Mouse (Mus musculus) embryonic facial prominence, embryonic 13.5 days (tissue): ENCODE data around the gene Nudt7. TPM values are rescaled to one million over a fixed set of nuclear protein-coding genes. Genes with fewer than 3 reads are reported as not detected.

Source experiments
- ATAC-seq: fragments of 200-750 bp; cut with Nextera tagmentation; 2 replicates; pipeline ENCODE4 v1.8.0; 2017; ENCODE audit warnings: low read depth; ENCODE audit not compliant: insufficient number of reproducible peaks, insufficient read depth, low FRiP score, low TSS enrichment
- H3K27ac ChIP-seq: fragments of 300-500 bp; sonication (generic); 2 replicates; pipeline ENCODE4 v1.5.1; 2015; ENCODE audit warnings: moderate library complexity, mild to moderate bottlenecking, inconsistent platforms
- H3K27me3 ChIP-seq: fragments of 300-500 bp; sonication (generic); 2 replicates; pipeline ENCODE4 v1.6.1; 2015; ENCODE audit warnings: mild to moderate bottlenecking, inconsistent platforms
- H3K36me3 ChIP-seq: fragments of 300-500 bp; sonication (generic); 2 replicates; pipeline ENCODE4 v1.6.1; 2015; ENCODE audit warnings: mild to moderate bottlenecking, inconsistent platforms
- H3K4me1 ChIP-seq: fragments of 300-500 bp; sonication (generic); 2 replicates; pipeline ENCODE4 v1.6.1; 2015; ENCODE audit warnings: inconsistent platforms
- H3K4me2 ChIP-seq: fragments of 300-500 bp; sonication (generic); 2 replicates; pipeline ENCODE4 v1.6.1; 2015; ENCODE audit warnings: moderate library complexity, mild to moderate bottlenecking, inconsistent platforms
- H3K4me3 ChIP-seq: fragments of 300-500 bp; sonication (generic); 2 replicates; pipeline ENCODE4 v1.5.1; 2015; ENCODE audit warnings: mild to moderate bottlenecking, inconsistent platforms
- H3K9ac ChIP-seq: fragments of 300-500 bp; sonication (generic); 2 replicates; pipeline ENCODE4 v1.6.1; 2015; ENCODE audit warnings: mild to moderate bottlenecking, inconsistent platforms
- H3K9me3 ChIP-seq: fragments of 300-500 bp; sonication (generic); 2 replicates; pipeline ENCODE4 v1.6.1; 2016; ENCODE audit warnings: inconsistent platforms
- WGBS: fragments of 180-500 bp; shearing (Covaris S2); methylation state at CpG from one replicate; pipeline ENCODE4 v1.1.7; 2015; ENCODE audit warnings: mixed read lengths; 5-methylcytosine and 5-hydroxymethylcytosine counted together
- polyA plus RNA-seq: library from polyadenylated mRNA; unstranded; fragments of >200 nt; fragmentation: Nextera tagmentation; extraction: Ambion mirVana; gene quantifications from 2 replicates; pipeline ENCODE4 v1.2.1, GENCODE M21; 2015

Gene Nudt7
- polyA plus RNA-seq, 1 experiment from 2014 or later = 14.1 TPM

- no peak overlapping the region for H3K9ac ChIP-seq
- no peak for ATAC-seq
- no peak overlapping the region for H3K4me2 ChIP-seq
- no peaks in the 10 kb centered on the region for H3K9me3 ChIP-seq
- no peak overlapping the region for H3K4me3 ChIP-seq
- no peaks in the 10 kb centered on the region for H3K36me3 ChIP-seq
- peaks cover 7% of the 10 kb centered on the region; the same call in 1 of the 2 replicates for H3K4me1 ChIP-seq
- H3K27me3 ChIP-seq = no peaks in the 10 kb centered on the region
- no peak overlapping the region for H3K27ac ChIP-seq
Measured at GRCm38 (mm10) chr8:114117439-114117838, 15.9 kb upstream of the Nudt7 start.

DNA sequence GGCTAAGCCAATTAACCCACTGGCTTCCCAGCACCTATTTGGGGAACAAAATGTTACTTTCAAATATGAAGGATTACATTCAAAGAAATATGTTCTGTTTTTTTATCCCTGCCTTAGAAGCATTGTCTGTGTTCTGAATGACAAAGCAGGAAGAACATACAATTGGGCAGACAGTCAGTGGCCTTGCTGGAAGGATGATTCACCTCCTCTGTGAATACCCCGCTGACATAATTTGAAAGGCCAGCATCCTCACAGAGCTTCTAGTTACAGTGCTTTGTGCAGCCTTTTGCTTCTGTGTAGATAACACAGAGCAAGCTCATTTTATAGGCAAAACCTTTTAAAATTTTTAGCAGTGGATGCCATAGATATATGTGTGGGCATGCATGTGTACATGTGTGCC lies 11.6 kb upstream of the Nudt7 start:
- Histone ChIP-seq H3K27ac (no peak overlapping the region), H3K9me3 (no peaks in the 10 kb centered on the region)
- 89% methylated on average over 1 of the region's 1 CpGs for WGBS

DNA sequence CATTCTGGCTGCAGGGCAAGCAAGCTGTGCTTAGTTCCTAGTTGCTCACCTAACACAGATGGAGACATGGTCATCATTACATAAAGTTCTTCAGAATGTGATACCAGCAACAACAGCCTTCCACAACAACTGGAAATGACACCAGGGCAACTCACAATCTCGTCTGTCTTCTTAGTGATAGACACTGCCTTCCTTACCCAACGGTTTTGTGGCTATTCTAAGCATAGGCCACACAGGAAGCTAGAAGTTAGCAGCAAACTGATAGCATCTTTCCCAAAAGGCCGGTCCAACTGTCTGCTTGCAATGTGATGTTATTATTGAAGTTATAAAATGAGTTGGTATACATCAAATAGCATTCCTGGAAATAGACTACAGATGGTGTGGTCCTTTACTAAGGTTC lies 9.7 kb upstream of the Nudt7 start:
- ATAC-seq = no peak
- no peaks in the 10 kb centered on the region for H3K9me3 ChIP-seq
- H3K4me2 ChIP-seq = no peak overlapping the region
- no peak overlapping the region for H3K4me3 ChIP-seq
- 51% methylated on average over 3 of the region's 3 CpGs for WGBS
- H3K27ac ChIP-seq = no peak overlapping the region
- no peak overlapping the region for H3K9ac ChIP-seq
- H3K27me3 ChIP-seq = no peaks in the 10 kb centered on the region
- H3K36me3 ChIP-seq = no peaks in the 10 kb centered on the region
- H3K4me1 ChIP-seq = no peaks in the 10 kb centered on the region

More for the DNA sequence above, 11.6 kb upstream of the Nudt7 start:
- no peak overlapping the region for H3K4me3 ChIP-seq
- H3K4me1 ChIP-seq = no peaks in the 10 kb centered on the region
- no peaks in the 10 kb centered on the region for H3K36me3 ChIP-seq
- ATAC-seq = no peak
- no peak overlapping the region for H3K4me2 ChIP-seq
- no peak overlapping the region for H3K9ac ChIP-seq
- H3K27me3 ChIP-seq = no peaks in the 10 kb centered on the region

DNA sequence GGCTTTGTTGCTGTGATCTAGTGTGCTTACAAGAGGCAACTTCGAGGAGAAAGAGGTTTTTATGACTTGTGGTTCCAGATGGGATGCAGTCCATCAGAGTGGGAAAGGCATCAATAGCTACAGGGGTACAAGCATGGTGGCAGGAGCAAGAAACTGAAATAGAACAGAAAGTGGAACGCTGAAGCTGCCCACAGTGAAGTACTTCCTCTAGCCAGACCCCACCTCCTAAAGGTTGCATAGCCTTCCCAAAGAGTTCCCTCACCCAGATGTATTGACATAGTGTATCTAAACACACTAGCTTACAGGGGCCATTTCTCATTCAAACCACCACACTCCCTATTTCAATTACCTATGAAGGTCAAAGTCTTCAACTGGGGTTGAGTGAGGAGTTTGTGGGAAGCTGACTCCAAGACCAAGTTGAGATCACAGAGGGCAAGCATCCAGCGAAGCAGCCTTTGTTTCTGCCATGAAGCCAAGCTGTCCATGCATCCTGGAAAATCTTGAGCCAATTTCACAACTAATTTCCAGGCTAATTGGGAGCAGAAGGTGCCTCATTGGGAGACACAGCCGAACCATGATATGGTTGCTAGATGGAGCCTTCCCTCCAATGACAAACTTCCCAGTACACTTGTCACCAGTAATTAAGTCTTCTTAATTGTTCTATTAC lies 9.1 kb upstream of the Nudt7 start:
- H3K4me3 ChIP-seq = no peak overlapping the region
- H3K27ac ChIP-seq = no peak overlapping the region

DNA sequence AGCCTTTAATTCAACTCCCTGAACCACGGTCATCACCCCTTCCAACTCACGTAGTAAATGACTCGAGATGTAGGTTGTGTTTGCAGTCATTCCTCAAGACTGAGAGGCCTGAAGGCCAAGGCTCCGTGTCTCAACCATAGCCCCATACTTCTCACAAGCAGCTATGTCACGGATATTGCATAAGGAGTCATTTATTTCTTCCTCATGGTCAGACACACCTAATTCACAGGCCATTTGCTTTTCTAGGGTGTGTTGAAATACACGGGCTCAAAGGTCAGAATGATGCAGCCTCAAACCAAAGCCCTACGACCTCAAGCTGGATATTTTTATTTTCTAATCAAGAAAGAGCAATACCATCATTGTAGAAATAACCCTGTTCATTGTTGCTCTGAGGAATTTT lies 2.5 kb upstream of the Nudt7 start:
- ATAC-seq = no peak
- H3K9me3 ChIP-seq = no peaks in the 10 kb centered on the region
- H3K36me3 ChIP-seq = no peaks in the 10 kb centered on the region
- WGBS = 83% methylated on average over 7 of the region's 7 CpGs
- H3K4me3 ChIP-seq = no peak overlapping the region
- no peaks in the 10 kb centered on the region for H3K27me3 ChIP-seq
- H3K4me2 ChIP-seq = no peak overlapping the region
- H3K4me1 ChIP-seq = peaks cover 10% of the 10 kb centered on the region
- H3K9ac ChIP-seq = no peak overlapping the region
- H3K27ac ChIP-seq = no peak overlapping the region

More for the DNA sequence above, 9.1 kb upstream of the Nudt7 start:
- 62% methylated on average over 4 of the region's 4 CpGs for WGBS
- Histone ChIP-seq H3K4me1 (no peaks in the 10 kb centered on the region), H3K36me3 (no peaks in the 10 kb centered on the region), H3K27me3 (no peaks in the 10 kb centered on the region), H3K9ac (no peak overlapping the region), H3K4me2 (no peak overlapping the region), H3K9me3 (no peaks in the 10 kb centered on the region)
- no peak for ATAC-seq

- Histone ChIP-seq H3K27me3 (no peaks in the 10 kb centered on the region), H3K4me1 (peaks cover 10% of the 10 kb centered on the region), H3K9ac (no peak overlapping the region), H3K4me2 (no peak overlapping the region), H3K4me3 (no peak overlapping the region), H3K9me3 (no peaks in the 10 kb centered on the region), H3K36me3 (no peaks in the 10 kb centered on the region), H3K27ac (no peak overlapping the region)
- no peak for ATAC-seq
- 88% methylated on average over 4 of the region's 4 CpGs for WGBS
Measured at GRCm38 (mm10) chr8:114131421-114131820, 1.9 kb upstream of the Nudt7 start.

- Histone ChIP-seq H3K4me2 (peak overlapping the region; percentile 80), H3K27me3 (no peaks in the 10 kb centered on the region), H3K36me3 (no peaks in the 10 kb centered on the region), H3K9me3 (no peaks in the 10 kb centered on the region), H3K4me3 (peak overlapping the region; percentile 64), H3K4me1 (peaks cover 10% of the 10 kb centered on the region), H3K27ac (no peak overlapping the region), H3K9ac (no peak overlapping the region)
- WGBS = 28% methylated on average over 14 of the region's 14 CpGs
- no peak for ATAC-seq
Measured at GRCm38 (mm10) chr8:114133050-114133509, 277 bp upstream of the Nudt7 start.

DNA sequence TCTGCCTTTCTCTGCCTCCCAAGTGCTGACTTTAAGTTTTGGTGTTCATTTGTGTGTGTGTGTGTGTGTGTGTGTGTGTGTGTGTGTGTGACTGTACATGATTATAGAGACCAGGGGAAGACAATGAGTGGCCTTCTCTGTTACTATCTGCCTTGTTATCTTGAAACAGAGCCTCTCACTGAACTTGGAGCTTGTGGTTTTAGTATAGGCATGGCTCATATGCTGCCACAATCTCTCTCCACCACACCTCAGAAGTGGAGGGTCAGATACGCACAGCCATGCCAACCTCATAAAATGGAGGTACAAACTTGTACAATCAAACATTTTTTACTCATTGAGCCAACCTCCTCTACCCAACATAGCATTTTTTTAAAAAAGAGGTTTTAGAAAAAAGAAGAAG lies 3.4 kb downstream of the Nudt7 start:
- no peaks in the 10 kb centered on the region for H3K36me3 ChIP-seq
- no peaks in the 10 kb centered on the region for H3K9me3 ChIP-seq
- no peak overlapping the region for H3K4me3 ChIP-seq
- no peaks in the 10 kb centered on the region for H3K27me3 ChIP-seq
- no peak for ATAC-seq
- H3K27ac ChIP-seq = no peak overlapping the region
- WGBS = 93% methylated on average over 1 of the region's 1 CpGs
- H3K4me1 ChIP-seq = peaks cover 10% of the 10 kb centered on the region
- H3K4me2 ChIP-seq = no peak overlapping the region
- H3K9ac ChIP-seq = no peak overlapping the region

- Histone ChIP-seq H3K4me3 (no peak overlapping the region), H3K9ac (no peak overlapping the region), H3K4me1 (peaks cover 10% of the 10 kb centered on the region), H3K27ac (no peak overlapping the region), H3K4me2 (no peak overlapping the region), H3K9me3 (no peaks in the 10 kb centered on the region), H3K27me3 (no peaks in the 10 kb centered on the region), H3K36me3 (no peaks in the 10 kb centered on the region)
- WGBS = 61% methylated on average over 5 of the region's 5 CpGs
- no peak for ATAC-seq
Measured at GRCm38 (mm10) chr8:114137181-114137580, 3.8 kb downstream of the Nudt7 start.

DNA sequence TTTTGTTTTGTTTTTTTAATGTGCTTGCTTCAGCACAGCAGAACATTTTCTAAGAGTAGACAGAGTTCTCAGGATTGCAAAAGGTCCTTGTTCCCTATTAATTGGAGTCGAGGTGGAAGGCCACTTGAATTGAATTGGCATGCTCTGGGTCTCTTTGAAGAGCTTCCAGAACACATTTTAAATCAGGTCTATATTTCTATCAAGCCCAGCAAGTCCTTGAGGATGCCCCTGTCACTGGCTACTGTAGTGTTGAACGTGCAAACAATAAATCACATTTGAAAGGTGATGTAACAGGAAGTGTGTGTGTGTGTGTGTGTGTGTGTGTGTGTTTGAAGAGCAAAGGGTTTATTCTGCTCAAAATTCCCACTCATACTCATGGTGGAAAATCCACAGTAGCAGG lies 7.1 kb downstream of the Nudt7 start:
- WGBS = 76% methylated on average over 2 of the region's 2 CpGs
- no peak for ATAC-seq
- H3K27ac ChIP-seq = no peak overlapping the region

GRCm38 (mm10) chr8:114142199-114142598 lies 8.8 kb downstream of the Nudt7 start:
- no peak for ATAC-seq
- no peak overlapping the region for H3K4me3 ChIP-seq
- no peaks in the 10 kb centered on the region for H3K4me1 ChIP-seq
- H3K36me3 ChIP-seq = no peaks in the 10 kb centered on the region
- H3K27ac ChIP-seq = no peak overlapping the region
- no peaks in the 10 kb centered on the region for H3K27me3 ChIP-seq
- no peak overlapping the region for H3K9ac ChIP-seq
- no peaks in the 10 kb centered on the region for H3K9me3 ChIP-seq
- no peak overlapping the region for H3K4me2 ChIP-seq

More for the DNA sequence above, 7.1 kb downstream of the Nudt7 start:
- no peaks in the 10 kb centered on the region for H3K4me1 ChIP-seq
- no peak overlapping the region for H3K9ac ChIP-seq
- no peak overlapping the region for H3K4me2 ChIP-seq
- no peak overlapping the region for H3K4me3 ChIP-seq
- no peaks in the 10 kb centered on the region for H3K9me3 ChIP-seq
- no peaks in the 10 kb centered on the region for H3K27me3 ChIP-seq
- H3K36me3 ChIP-seq = no peaks in the 10 kb centered on the region

DNA sequence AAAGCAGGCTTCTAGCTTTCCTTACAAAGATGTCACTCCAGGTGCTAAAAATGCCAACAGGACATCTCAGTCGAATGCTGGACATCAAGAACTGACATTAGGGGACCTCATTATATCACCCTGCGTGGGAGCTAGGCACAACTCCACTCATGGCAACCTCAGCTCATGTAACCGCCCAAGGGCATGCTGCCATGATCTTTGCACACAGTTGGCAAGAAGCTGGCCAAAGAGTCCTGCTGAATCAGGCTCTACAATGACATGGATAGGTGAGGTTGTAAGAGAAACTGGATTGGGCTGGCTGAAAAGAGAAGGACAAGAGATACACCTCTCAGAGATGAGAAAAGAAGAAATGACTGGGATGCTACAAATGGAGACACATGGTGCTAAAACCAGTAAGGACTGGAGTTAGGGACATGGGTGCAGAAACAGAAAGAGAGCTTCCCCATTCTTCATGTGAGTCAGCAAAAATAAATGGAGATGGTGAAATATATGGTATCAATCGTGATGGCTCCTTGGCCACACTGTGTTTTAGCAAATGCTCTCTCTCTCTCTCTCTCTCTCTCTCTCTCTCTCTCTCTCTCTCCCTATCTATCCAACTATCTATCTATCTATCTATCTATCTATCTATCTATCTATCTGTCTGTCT lies 10.4 kb downstream of the Nudt7 start:
- H3K36me3 ChIP-seq = peaks cover 11% of the 10 kb centered on the region
- H3K9ac ChIP-seq = no peak overlapping the region
- H3K9me3 ChIP-seq = 0 out of 2 replicates have a peak, but pooled peaks cover 3% of the 10 kb centered on the region
- H3K4me2 ChIP-seq = no peak overlapping the region
- no peak overlapping the region for H3K27ac ChIP-seq
- no peaks in the 10 kb centered on the region for H3K4me1 ChIP-seq
- ATAC-seq = no peak
- H3K4me3 ChIP-seq = no peak overlapping the region
- 82% methylated on average over 4 of the region's 4 CpGs for WGBS
- no peaks in the 10 kb centered on the region for H3K27me3 ChIP-seq
